Mouse (Mus musculus) neutrophil, adult 83 days (primary cell): ENCODE data around the gene BC034090. TPM values are rescaled to one million over a fixed set of nuclear protein-coding genes. Genes with fewer than 3 reads are reported as not detected.

Experiments used
- total RNA-seq, 2 experiments: library from RNA; stranded (reverse); gene quantifications; one replicate each; pipeline ENCODE4 v1.2.4; 2023

BC034090 gene
- total RNA-seq: not detected

DNA sequence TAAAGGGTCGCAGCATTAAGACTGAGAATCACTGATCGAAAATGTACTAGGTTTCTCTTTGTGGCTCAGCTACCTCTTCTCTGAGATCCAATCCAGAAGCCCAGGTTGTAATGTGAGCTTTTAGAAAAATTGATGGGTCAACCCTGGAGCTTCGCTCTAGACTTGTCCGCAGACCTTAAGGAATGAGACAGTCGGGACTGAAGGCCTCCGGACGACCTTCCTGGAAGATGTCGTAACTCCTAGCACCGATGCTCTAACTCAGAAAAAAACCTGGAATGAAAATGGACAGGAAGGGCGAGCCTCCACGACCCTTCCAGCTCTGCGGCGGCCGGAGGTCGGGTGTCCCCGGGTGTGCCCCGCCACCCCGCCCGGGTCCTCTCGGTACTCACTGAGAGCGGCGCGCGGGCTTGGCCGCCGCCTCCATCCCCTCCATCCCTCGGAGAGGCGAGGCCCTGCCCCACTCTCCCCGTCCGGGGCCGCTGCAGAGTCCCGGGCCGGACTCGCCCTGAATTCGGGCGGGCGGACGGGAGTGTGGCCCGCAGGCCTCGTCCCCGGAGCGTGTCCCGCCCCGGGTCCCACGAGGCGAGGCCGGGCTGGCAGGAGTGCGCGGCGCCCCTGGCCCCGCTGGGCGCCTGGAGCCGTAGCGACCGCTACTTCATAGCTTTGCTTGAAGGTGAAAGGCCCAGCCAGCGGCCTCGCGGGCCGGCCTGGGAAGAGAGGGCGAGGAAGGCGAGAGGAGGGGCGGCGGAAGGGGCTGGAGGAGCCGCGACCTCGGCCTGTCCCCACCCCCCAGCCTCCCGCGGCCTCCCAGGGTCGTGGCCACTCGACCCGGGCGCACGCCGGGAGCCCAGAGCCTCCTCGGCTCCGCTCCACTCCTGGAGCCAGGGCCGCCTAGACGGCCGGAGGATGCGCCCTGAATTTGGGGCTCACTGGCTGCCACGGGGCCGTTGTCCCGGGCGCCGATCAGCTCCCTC is at the start of gene BC034090:
TSS of gene BC034090 (minus strand) at position 648 of the 974 bp plus-strand sequence.

Other genes with a start within 250 kb of the BC034090 start
- gene Ier5, start 144.8 kb downstream of the BC034090 start, total RNA-seq: 100 to 1,000 TPM; 196 to 215 TPM
- 1 to 10 TPM; 1.8 to 2.0 TPM for gene Mr1, start 97.6 kb downstream of the BC034090 start, total RNA-seq
- gene Stx6, start 85.7 kb downstream of the BC034090 start, total RNA-seq: 10 to 100 TPM; 23.1 to 35.7 TPM
- gene Xpr1, start 173.0 kb upstream of the BC034090 start, total RNA-seq: 10 to 100 TPM; 50.5 to 59.6 TPM